Mouse (Mus musculus) embryonic fibroblast, embryonic 13.5 days (primary cell): ENCODE results near the gene Med13l.

Source experiments
- CTCF ChIP-seq: IDR thresholded peaks from 2 replicates; pipeline ENCODE4 v1.5.1; 2011; ENCODE audit warnings: mild to moderate bottlenecking, control low read depth, low read length, moderate library complexity, borderline replicate concordance; ENCODE audit not compliant: insufficient read depth
- POLR2A ChIP-seq: IDR thresholded peaks from 2 replicates; pipeline ENCODE4 v1.6.1; 2011; ENCODE audit warnings: low read depth, mild to moderate bottlenecking, control low read depth, low read length, moderate library complexity

- TF ChIP-seq CTCF = no peak
- no peak for TF ChIP-seq POLR2A
Measured at GRCm38 (mm10) chr5:118661751-118662150, 101.3 kb downstream of the Med13l start.
